Mouse (Mus musculus): ENCODE data around the gene Zfp870.
"Not testable (repeated sequence)": the region's sequence is repeated elsewhere in the genome, so short reads cannot be mapped to it uniquely, and the experiment has no call there.

Zfp870 gene

GRCm38 (mm10) chr17:32871483-32871882 is 20.0 kb downstream of the Zfp870 start:
- DNase-seq (ENCODE audit: low spot score): no peak

GRCm38 (mm10) chr17:32867266-32867665 is 24.2 kb downstream of the Zfp870 start:
- DNase-seq (ENCODE audit: low spot score): not testable (repeated sequence)

- not testable (repeated sequence) for DNase-seq (ENCODE audit: low spot score)
Observed at GRCm38 (mm10) chr17:32856713-32857112, 34.7 kb downstream of the Zfp870 start.

GRCm38 (mm10) chr17:32851581-32851980 is 39.9 kb downstream of the Zfp870 start:
- no peak for DNase-seq (ENCODE audit: low spot score)

- DNase-seq (ENCODE audit: low spot score): no peak
Observed at GRCm38 (mm10) chr17:32841388-32841787, 50.1 kb downstream of the Zfp870 start.

GRCm38 (mm10) chr17:32839083-32839802 is 52.2 kb downstream of the Zfp870 start:
- DNase-seq (ENCODE audit: low spot score): no peak

GRCm38 (mm10) chr17:32830418-32830782 is 61.0 kb downstream of the Zfp870 start:
- DNase-seq (ENCODE audit: low spot score): no peak

GRCm38 (mm10) chr17:32829540-32830417 is 61.7 kb downstream of the Zfp870 start, which contains the start of gene Zfp799:
Gene Zfp799, minus strand, starts transcription at chr17:32830261.
- DNase-seq (ENCODE audit: low spot score): peak; percentile 66
